Mouse (Mus musculus) erythroblast, embryonic 14.5 days (primary cell): ENCODE data around the gene Tceanc.

Experiments
- GATA1 ChIP-seq: IDR thresholded peaks from 2 replicates; pipeline ENCODE4 v1.6.1; 2012; ENCODE audit warnings: low read length, inconsistent platforms, mixed read lengths
- TAL1 ChIP-seq: IDR thresholded peaks from 3 replicates; pipeline ENCODE4 v1.6.1; 2012; ENCODE audit warnings: low read length, inconsistent platforms, mixed read lengths

DNA sequence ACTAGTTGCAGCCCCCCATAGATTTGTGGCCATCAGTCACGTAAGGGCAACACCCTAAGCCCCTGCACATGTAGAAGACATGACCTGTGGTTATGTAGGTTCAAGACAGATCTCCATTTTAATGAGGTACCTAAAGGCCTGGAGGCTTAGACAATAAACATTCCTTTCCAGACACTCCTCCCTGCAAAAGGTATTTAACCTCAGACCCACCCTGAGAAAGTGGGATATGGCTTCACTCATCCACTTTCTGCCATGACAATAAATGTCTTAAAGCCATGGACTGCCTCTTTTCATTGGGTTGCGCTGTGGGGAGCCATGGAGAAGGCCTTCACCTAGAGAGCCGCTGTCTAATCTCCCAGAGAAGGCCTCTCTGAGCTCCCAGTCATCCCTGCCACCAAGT, 9.8 kb upstream of the Tceanc start:
- no peak for TF ChIP-seq GATA1
- no peak for TF ChIP-seq TAL1
